Mouse (Mus musculus): ENCODE data around the gene Otulin.

Gene Otulin

GRCm38 (mm10) chr15:27550358-27550992 is 80.0 kb downstream of the Otulin start:
- DNase-seq (ENCODE audit: low spot score in 2 of 2), result no peak

- no peak for DNase-seq (ENCODE audit: low spot score in 2 of 2)
These were observed 80.6 kb downstream of the Otulin start for GRCm38 (mm10) chr15:27549878-27550277.

GRCm38 (mm10) chr15:27549071-27549470 is 81.4 kb downstream of the Otulin start:
- no peak for DNase-seq (ENCODE audit: low spot score in 2 of 2)

- DNase-seq (ENCODE audit: low spot score in 2 of 2), result no peak
These were observed 82.4 kb downstream of the Otulin start for GRCm38 (mm10) chr15:27548110-27548509.

GRCm38 (mm10) chr15:27545203-27545602 is 85.3 kb downstream of the Otulin start:
- no peak for DNase-seq (ENCODE audit: low spot score in 2 of 2)

- DNase-seq (ENCODE audit: low spot score in 2 of 2), result no peak
These were observed 90.7 kb downstream of the Otulin start for GRCm38 (mm10) chr15:27539745-27540144.

GRCm38 (mm10) chr15:27537519-27538223 is 92.8 kb downstream of the Otulin start:
- no peak for DNase-seq (ENCODE audit: low spot score in 2 of 2)

GRCm38 (mm10) chr15:27536771-27537170 is 93.7 kb downstream of the Otulin start:
- DNase-seq (ENCODE audit: low spot score in 2 of 2), result peak; percentile 71 to 79

GRCm38 (mm10) chr15:27536186-27536585 is 94.3 kb downstream of the Otulin start:
- peak in 1 of 2 experiments; percentile 53 for DNase-seq (ENCODE audit: low spot score in 2 of 2)

- DNase-seq (ENCODE audit: low spot score in 2 of 2), result no peak
These were observed 94.8 kb downstream of the Otulin start for GRCm38 (mm10) chr15:27535681-27536080.

GRCm38 (mm10) chr15:27533036-27533435 is 97.5 kb downstream of the Otulin start:
- no peak for DNase-seq (ENCODE audit: low spot score in 2 of 2)

- no peak for DNase-seq (ENCODE audit: low spot score in 2 of 2)
These were observed 100.5 kb downstream of the Otulin start for GRCm38 (mm10) chr15:27530023-27530422.

GRCm38 (mm10) chr15:27528896-27529295 is 101.6 kb downstream of the Otulin start:
- no peak for DNase-seq (ENCODE audit: low spot score in 2 of 2)

- no peak for DNase-seq (ENCODE audit: low spot score in 2 of 2)
These were observed 105.1 kb downstream of the Otulin start for GRCm38 (mm10) chr15:27525233-27526005.

GRCm38 (mm10) chr15:27519857-27520256 is 110.6 kb downstream of the Otulin start:
- DNase-seq (ENCODE audit: low spot score in 2 of 2), result no peak

GRCm38 (mm10) chr15:27518026-27518425 is 112.5 kb downstream of the Otulin start:
- no peak for DNase-seq (ENCODE audit: low spot score in 2 of 2)

- DNase-seq (ENCODE audit: low spot score in 2 of 2), result no peak
These were observed 113.6 kb downstream of the Otulin start for GRCm38 (mm10) chr15:27516927-27517326.

GRCm38 (mm10) chr15:27508982-27509381 is 121.5 kb downstream of the Otulin start:
- DNase-seq (ENCODE audit: low spot score in 2 of 2), result peak; percentile 67 to 78

GRCm38 (mm10) chr15:27508169-27508568 is 122.3 kb downstream of the Otulin start:
- DNase-seq (ENCODE audit: low spot score in 2 of 2), result no peak

- no peak for DNase-seq (ENCODE audit: low spot score in 2 of 2)
These were observed 123.4 kb downstream of the Otulin start for GRCm38 (mm10) chr15:27506893-27507596.

GRCm38 (mm10) chr15:27506127-27506886 is 124.2 kb downstream of the Otulin start:
- DNase-seq (ENCODE audit: low spot score in 2 of 2), result no peak

Measured in right cerebral cortex, adult 2 months (tissue).